Mouse (Mus musculus) limb, embryonic 12.5 days (tissue): ENCODE results near the gene Efna5. TPM values are rescaled to one million over a fixed set of nuclear protein-coding genes. Genes with fewer than 3 reads are reported as not detected.
A peak's percentile ranks its signal among the peaks of the same experiment; 100 is the strongest.

Experiments used
- ATAC-seq: fragments of 200-750 bp; cut with Nextera tagmentation; 2 replicates; pipeline ENCODE4 v1.8.0; 2017; ENCODE audit warnings: low read depth, moderate TSS enrichment; ENCODE audit not compliant: insufficient number of reproducible peaks, insufficient read depth, low FRiP score, low TSS enrichment
- H3K27ac ChIP-seq: fragments of 300-500 bp; sonication (generic); 2 replicates; pipeline ENCODE4 v1.5.1; 2016; ENCODE audit warnings: mild to moderate bottlenecking, moderate library complexity
- H3K27me3 ChIP-seq: fragments of 300-500 bp; sonication (generic); 2 replicates; pipeline ENCODE4 v1.6.1; 2016; ENCODE audit warnings: mild to moderate bottlenecking, moderate library complexity
- H3K36me3 ChIP-seq: fragments of 300-500 bp; sonication (generic); 2 replicates; pipeline ENCODE4 v1.6.1; 2016; ENCODE audit warnings: mild to moderate bottlenecking, moderate library complexity
- H3K4me1 ChIP-seq: fragments of 300-500 bp; sonication (generic); replicated peaks from 2 replicates; pipeline ENCODE4 v1.6.1; 2016
- H3K4me2 ChIP-seq: fragments of 300-500 bp; sonication (generic); 2 replicates; pipeline ENCODE4 v1.6.1; 2016; ENCODE audit warnings: mild to moderate bottlenecking, moderate library complexity
- H3K4me3 ChIP-seq: fragments of 300-500 bp; sonication (generic); replicated peaks from 2 replicates; pipeline ENCODE4 v1.5.1; 2016; ENCODE audit warnings: mild to moderate bottlenecking
- H3K9ac ChIP-seq: fragments of 300-500 bp; sonication (generic); replicated peaks from 2 replicates; pipeline ENCODE4 v1.6.1; 2016; ENCODE audit warnings: mild to moderate bottlenecking, moderate library complexity
- H3K9me3 ChIP-seq: fragments of 300-500 bp; sonication (generic); 2 replicates; pipeline ENCODE4 v1.6.1; 2016; ENCODE audit warnings: mild to moderate bottlenecking, moderate library complexity
- WGBS: fragments of 180-500 bp; shearing (Covaris S2); methylation state at CpG from one replicate; pipeline ENCODE4 v1.1.7; 2016; 5-methylcytosine and 5-hydroxymethylcytosine counted together
- polyA plus RNA-seq: library from polyadenylated mRNA; unstranded; fragments of >200 nt; fragmentation: Nextera tagmentation; extraction: Ambion mirVana; gene quantifications from 2 replicates; pipeline ENCODE4 v1.2.1, GENCODE M21; 2016

Efna5 gene
- polyA plus RNA-seq, 1 experiment from 2014 or later = 38.2 TPM

DNA sequence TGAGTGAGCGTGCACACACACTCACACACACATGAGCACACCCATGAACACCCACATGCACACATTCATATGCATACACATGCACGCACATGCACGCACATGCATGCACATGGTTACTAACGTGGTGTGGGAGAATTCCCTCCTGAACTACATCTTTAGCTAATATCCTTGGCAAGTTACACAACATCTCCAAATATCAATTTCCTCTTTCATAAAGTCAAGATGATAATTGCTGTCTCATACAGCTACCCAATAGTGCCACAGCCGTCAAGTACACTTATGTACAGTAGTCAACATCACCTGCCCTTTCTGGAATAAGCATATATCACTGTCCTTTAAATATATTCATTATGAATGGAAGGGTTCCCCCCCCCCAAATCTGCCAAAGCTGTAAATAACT, 61.2 kb downstream of the Efna5 start:
- no peak overlapping the region for H3K4me3 ChIP-seq
- 0 out of 2 replicates have a peak overlapping the region, but pooled peaks have one; percentile 41 for H3K4me2 ChIP-seq
- H3K4me1 ChIP-seq = peaks cover 66% of the 10 kb centered on the region
- H3K27me3 ChIP-seq = no peaks in the 10 kb centered on the region
- no peak overlapping the region for H3K9ac ChIP-seq
- ATAC-seq = no peak
- H3K9me3 ChIP-seq = no peaks in the 10 kb centered on the region
- H3K36me3 ChIP-seq = no peaks in the 10 kb centered on the region
- 88% methylated on average over 5 of the region's 5 CpGs for WGBS
- no peak overlapping the region for H3K27ac ChIP-seq

DNA sequence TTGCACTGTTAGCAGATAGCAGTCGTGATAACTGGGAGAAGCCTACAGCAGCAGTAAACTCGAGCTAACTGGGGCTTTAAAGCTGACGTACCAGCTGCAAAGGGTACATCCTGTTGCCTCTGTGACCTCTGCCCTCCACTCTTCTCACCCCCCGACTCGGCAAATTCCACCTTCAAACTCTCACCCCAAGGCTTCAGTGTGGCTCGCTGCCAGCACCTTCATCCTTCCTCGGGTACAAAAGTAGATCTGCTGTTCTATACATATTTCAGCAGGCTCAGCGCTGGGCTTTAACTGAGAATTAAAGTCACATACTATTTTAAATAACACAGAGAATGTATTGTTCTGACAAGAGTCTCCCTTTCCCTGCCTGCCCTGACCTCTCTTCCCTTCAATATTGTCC, 62.3 kb downstream of the Efna5 start:
- ATAC-seq = no peak
- no peaks in the 10 kb centered on the region for H3K27me3 ChIP-seq
- H3K27ac ChIP-seq = peak overlapping the region; percentile 53; the same call in 1 of the 2 replicates
- no peaks in the 10 kb centered on the region for H3K9me3 ChIP-seq
- H3K4me2 ChIP-seq = peak overlapping the region; percentile 41
- H3K9ac ChIP-seq = no peak overlapping the region
- 7% methylated on average over 8 of the region's 8 CpGs for WGBS
- no peaks in the 10 kb centered on the region for H3K36me3 ChIP-seq
- H3K4me1 ChIP-seq = peaks cover 66% of the 10 kb centered on the region
- no peak overlapping the region for H3K4me3 ChIP-seq

DNA sequence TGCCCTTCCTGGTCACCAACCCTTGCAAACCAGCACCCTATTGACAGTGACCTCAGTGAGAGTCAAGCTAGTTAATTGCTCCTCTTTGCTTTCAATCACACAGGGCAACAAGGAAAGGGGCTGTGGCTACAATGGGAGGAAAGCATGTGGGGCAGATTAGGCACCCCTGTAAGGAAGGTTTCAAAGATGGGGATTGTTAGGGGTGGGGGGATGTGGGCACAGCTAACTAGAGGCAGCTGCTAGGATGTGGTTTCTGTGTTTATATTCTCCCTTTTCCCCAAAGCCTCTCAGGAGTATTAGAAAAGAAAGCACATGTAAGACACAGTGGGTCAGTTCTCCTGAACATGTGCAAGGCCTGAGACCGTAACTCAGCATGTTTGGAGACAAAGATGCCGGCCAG, 62.8 kb downstream of the Efna5 start:
- Histone ChIP-seq H3K4me2 (peak overlapping the region; percentile 41), H3K36me3 (no peaks in the 10 kb centered on the region), H3K9me3 (no peaks in the 10 kb centered on the region), H3K27me3 (no peaks in the 10 kb centered on the region), H3K4me1 (peaks cover 66% of the 10 kb centered on the region), H3K27ac (peak overlapping the region; percentile 53; the same call in 1 of the 2 replicates), H3K9ac (no peak overlapping the region; the same call in 1 of the 2 replicates), H3K4me3 (no peak overlapping the region)
- WGBS = 16% methylated on average over 2 of the region's 2 CpGs
- ATAC-seq = 0 out of 2 replicates have a peak, but pooled peaks have one; percentile 49

DNA sequence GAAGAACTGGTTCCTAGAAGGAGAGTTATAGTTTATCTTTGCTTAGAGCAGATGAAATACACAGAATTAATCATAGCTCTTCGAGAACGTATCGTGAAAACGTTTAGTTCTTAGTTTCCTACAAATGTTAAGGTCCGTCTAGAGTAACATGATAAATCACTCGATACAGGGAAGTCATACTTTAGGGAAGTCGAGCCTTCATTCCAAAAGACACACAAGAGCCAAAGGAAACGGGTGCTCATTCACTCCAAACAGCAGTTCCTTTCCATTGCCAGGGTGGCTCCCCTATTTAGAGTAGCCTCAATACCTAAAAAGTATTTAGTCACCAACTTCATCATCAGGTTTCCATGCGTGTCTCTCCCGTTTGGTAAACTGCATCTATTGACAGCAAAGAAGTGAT, 64.2 kb downstream of the Efna5 start:
- 82% methylated on average over 10 of the region's 10 CpGs for WGBS
- no peak for ATAC-seq

DNA sequence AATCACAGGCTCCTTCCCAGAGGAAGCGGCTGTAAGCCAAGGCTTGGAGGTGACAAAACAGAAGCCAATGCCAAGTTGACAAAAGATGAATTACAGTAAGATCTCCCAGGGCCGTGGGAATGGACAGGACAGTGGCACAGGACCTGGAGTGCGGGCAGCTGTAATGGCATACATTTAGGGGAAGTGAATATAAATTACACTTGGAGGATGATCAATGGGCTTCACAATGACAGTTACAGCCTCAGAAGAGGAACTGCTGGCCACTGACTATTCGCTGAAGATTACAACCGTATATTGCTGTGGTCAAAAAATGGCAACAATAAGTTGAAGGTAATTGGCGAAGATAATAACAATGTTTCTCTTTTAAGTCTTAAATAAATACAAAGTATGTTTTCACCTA, 67.7 kb downstream of the Efna5 start:
- Histone ChIP-seq H3K4me3 (no peak overlapping the region), H3K4me2 (no peak overlapping the region), H3K36me3 (no peaks in the 10 kb centered on the region), H3K27ac (no peak overlapping the region), H3K9me3 (no peaks in the 10 kb centered on the region), H3K27me3 (no peaks in the 10 kb centered on the region), H3K4me1 (peaks cover 25% of the 10 kb centered on the region), H3K9ac (no peak overlapping the region)
- ATAC-seq = no peak
- 89% methylated on average over 6 of the region's 6 CpGs for WGBS

More for the DNA sequence above, 64.2 kb downstream of the Efna5 start:
- Histone ChIP-seq H3K4me1 (peaks cover 56% of the 10 kb centered on the region), H3K9ac (no peak overlapping the region), H3K36me3 (no peaks in the 10 kb centered on the region), H3K4me3 (no peak overlapping the region), H3K27me3 (no peaks in the 10 kb centered on the region), H3K4me2 (no peak overlapping the region), H3K27ac (no peak overlapping the region), H3K9me3 (no peaks in the 10 kb centered on the region)

GRCm38 (mm10) chr17:62807891-62808290, 73.2 kb downstream of the Efna5 start:
- 94% methylated on average over 4 of the region's 4 CpGs for whole genome bisulfite sequencing
- Histone ChIP-seq H3K4me1 (0 out of 2 replicates have a peak, but pooled peaks cover 4% of the 10 kb centered on the region), H3K36me3 (no peaks in the 10 kb centered on the region), H3K4me2 (no peak overlapping the region), H3K9ac (no peak overlapping the region), H3K4me3 (no peak overlapping the region), H3K27me3 (no peaks in the 10 kb centered on the region), H3K9me3 (no peaks in the 10 kb centered on the region), H3K27ac (no peak overlapping the region)
- ATAC-seq = no peak

DNA sequence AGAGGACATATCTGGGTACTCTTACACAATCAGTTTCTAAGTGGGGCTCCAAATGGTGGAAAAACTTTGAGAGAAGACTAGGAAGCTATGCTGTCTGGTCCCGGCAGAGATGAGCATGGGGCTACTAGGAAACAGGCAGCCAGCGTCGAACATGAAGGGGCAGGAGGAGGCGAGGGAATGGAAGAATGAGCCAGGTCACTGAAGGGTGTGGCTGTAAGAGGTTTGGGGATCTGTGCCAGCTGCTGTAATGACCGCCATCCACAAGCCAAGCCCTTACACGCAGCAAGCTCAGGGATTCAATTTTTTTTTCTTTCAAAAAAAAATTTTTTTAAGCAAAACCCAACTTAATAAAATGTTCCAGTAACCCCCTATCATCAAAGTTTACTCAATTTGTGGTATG, 74.5 kb downstream of the Efna5 start:
- H3K9ac ChIP-seq = no peak overlapping the region
- H3K9me3 ChIP-seq = no peaks in the 10 kb centered on the region
- 90% methylated on average over 6 of the region's 6 CpGs for WGBS
- H3K27me3 ChIP-seq = no peaks in the 10 kb centered on the region
- H3K36me3 ChIP-seq = no peaks in the 10 kb centered on the region
- H3K27ac ChIP-seq = no peak overlapping the region
- H3K4me2 ChIP-seq = no peak overlapping the region
- no peak overlapping the region for H3K4me3 ChIP-seq
- ATAC-seq = no peak
- H3K4me1 ChIP-seq = peaks cover 4% of the 10 kb centered on the region; the same call in 1 of the 2 replicates

DNA sequence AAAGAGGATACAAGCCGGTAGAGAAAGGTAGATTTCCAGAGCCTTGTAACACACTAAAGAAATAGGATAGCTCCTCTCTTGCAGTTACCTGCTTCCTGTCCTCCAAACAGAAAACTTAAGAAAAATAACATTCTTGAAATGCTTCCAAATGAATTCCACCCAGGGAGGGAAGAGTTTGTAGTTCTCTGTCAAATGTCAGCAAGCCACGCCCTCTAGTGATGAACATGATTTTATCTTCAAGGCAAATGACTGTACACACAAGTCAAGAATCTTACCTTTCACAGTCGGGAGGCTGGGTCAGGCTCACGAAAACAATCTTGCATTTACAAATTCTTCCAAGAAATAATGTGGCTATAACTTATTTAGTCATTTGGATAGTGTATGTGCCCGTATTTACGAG, 78.4 kb downstream of the Efna5 start:
- H3K4me2 ChIP-seq = no peak overlapping the region

DNA sequence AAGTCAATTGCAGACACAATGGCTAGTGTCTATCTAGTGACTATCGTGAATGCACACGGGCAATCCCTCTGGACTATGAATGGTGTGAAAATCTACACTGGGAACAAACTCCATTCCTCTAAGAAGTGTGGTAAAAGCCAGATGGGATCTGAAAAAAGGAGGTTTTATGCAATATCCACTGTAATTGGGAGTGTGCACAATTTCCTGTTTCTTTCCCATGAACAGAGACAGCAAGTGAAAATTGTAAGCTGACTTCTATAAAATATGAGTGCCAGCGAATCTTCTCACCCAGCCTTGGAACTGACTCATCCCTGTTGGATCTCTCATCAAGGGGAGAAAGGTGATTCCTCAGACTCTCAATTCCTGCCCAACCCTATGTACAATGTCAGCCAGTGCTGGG, 83.8 kb downstream of the Efna5 start:
- Histone ChIP-seq H3K27ac (no peak overlapping the region), H3K36me3 (no peaks in the 10 kb centered on the region), H3K9ac (no peak overlapping the region), H3K27me3 (no peaks in the 10 kb centered on the region), H3K4me1 (no peaks in the 10 kb centered on the region; the same call in 1 of the 2 replicates), H3K9me3 (no peaks in the 10 kb centered on the region), H3K4me2 (no peak overlapping the region), H3K4me3 (no peak overlapping the region)
- WGBS = 89% methylated on average over 3 of the region's 3 CpGs
- no peak for ATAC-seq

More for the DNA sequence above, 78.4 kb downstream of the Efna5 start:
- no peaks in the 10 kb centered on the region for H3K27me3 ChIP-seq
- H3K9ac ChIP-seq = no peak overlapping the region
- WGBS = 73% methylated on average over 6 of the region's 6 CpGs
- no peaks in the 10 kb centered on the region for H3K36me3 ChIP-seq
- no peak overlapping the region for H3K4me3 ChIP-seq
- H3K9me3 ChIP-seq = no peaks in the 10 kb centered on the region
- no peak for ATAC-seq
- peaks cover 4% of the 10 kb centered on the region; the same call in 1 of the 2 replicates for H3K4me1 ChIP-seq
- no peak overlapping the region for H3K27ac ChIP-seq

DNA sequence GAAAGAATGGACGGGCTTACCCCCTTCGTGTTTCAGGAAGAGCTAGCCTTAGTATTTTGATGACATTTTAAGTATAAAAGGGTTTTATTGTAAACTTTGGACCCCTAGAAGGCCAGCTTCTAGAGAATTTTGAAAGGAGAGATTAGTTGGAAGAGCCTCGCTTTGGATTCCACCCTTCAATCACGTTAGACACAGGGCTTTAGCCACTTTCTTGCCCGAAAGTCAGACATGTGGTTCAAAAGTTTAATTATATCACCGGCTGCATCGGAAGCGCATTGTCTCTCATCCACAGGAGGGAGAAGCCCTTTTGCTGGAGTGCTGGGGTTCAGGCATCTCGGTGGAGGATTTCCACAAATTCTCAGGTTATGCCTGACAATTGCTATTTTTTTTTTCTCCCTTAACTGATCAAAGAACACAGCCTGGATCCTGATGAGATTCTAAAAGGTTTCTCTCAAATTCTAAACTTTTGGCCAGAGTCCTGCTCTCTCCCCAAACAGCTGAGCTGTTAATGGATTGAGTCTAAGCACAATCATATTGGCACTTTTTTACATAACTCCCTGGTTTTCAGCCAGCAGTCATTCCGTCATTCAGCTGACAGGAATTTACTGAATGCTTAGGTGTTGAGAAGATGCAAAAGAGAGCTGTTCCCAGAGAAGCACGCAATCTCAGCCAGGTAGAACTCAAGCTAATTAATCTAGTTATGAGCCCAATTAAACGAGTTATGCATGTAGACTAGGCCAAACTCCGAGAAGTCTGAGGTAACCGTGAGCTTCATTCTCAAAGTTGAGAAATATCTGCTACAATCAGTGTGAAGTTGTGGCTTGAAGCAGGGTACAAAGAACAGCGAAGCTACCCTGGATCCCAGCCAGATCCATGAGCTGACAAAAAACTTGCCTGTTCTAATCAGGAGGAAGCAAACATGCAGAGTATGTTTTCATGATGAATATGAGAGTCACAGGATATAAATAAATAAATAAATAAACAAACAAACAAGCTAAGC, 91.5 kb downstream of the Efna5 start:
- no peaks in the 10 kb centered on the region for H3K36me3 ChIP-seq
- peaks cover 31% of the 10 kb centered on the region for H3K4me1 ChIP-seq
- no peaks in the 10 kb centered on the region for H3K9me3 ChIP-seq
- ATAC-seq = no peak
- H3K9ac ChIP-seq = no peak overlapping the region
- H3K27ac ChIP-seq = no peak overlapping the region
- WGBS = 44% methylated on average over 15 of the region's 15 CpGs
- peaks cover 9% of the 10 kb centered on the region; the same call in 1 of the 2 replicates for H3K27me3 ChIP-seq
- no peak overlapping the region for H3K4me2 ChIP-seq
- H3K4me3 ChIP-seq = no peak overlapping the region

- no peak for ATAC-seq
- no peaks in the 10 kb centered on the region for H3K9me3 ChIP-seq
- H3K27ac ChIP-seq = no peak overlapping the region
- H3K27me3 ChIP-seq = peaks cover 9% of the 10 kb centered on the region; the same call in 1 of the 2 replicates
- H3K4me2 ChIP-seq = no peak overlapping the region
- H3K9ac ChIP-seq = no peak overlapping the region
- peaks cover 39% of the 10 kb centered on the region for H3K4me1 ChIP-seq
- 60% methylated on average over 6 of the region's 6 CpGs for WGBS
- no peaks in the 10 kb centered on the region for H3K36me3 ChIP-seq
- no peak overlapping the region for H3K4me3 ChIP-seq
Measured at GRCm38 (mm10) chr17:62788783-62789182, 92.3 kb downstream of the Efna5 start.
